Mouse (Mus musculus): ENCODE data around the gene 6330409D20Rik.

DNA sequence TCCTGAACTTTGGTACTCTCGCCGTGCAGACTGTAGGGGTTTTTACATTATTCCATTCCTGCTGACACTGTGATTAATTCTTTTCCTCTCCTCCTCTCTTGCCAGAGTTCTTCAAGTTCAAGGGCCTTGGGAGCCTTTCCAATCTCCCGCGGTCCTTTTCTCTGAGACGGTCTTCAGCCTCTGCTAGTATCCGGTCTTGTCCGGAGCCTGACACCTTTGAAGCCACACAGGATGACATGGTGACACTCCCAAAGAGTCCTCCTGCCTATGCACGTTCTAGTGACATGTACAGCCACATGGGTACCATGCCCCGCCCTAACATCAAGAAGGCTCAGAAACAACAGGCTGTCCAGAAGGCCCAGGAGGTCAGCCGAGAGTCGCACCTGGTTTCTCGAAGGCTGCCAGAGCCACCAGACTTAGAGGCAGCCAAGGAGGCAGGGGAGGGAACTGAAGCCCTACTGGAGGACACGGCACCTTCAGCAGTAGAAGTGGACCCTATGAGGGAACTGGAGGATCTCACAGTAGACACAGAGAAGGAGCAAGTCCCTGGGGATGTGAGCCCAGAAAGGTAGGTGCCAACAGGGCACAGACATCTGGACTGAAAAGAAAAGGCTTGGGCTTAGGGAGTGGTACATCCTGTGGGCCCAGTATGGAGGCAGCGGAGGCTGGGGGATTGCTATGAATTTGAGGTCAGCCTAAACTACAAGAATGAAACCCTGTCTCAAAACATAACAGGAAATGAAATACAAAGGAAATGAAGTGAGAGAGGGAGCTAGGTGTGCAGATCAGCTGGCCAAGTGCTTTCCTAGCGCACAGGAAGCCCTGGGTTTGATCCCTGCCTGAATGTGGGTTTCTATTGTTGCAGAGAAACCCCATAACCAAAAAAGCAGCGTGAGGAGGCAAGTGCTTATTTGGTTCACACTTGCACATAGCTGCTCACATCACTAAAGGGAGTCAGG lies 15.7 kb downstream of the 6330409D20Rik start:
- no peak for TF ChIP-seq CTCF (IDR thresholded peaks at IDR 0.05; ENCODE audit: low read depth, low read length)
- TF ChIP-seq GATA2 (IDR thresholded peaks at IDR 0.05; ENCODE audit: borderline replicate concordance, low read depth, low read length): no peak
- TF ChIP-seq GATA1 (IDR thresholded peaks at IDR 0.05; ENCODE audit: borderline replicate concordance, low read length): no peak
- no peak for TF ChIP-seq POLR2AphosphoS5 (IDR thresholded peaks at IDR 0.05; ENCODE audit: insufficient replicate concordance, low read depth, low read length)
